Mouse (Mus musculus): ENCODE measurements around the gene Nmu.

The Nmu gene

GRCm38 (mm10) chr5:76363453-76364104 lies at the start of gene Nmu:
Nmu (minus strand) TSS chr5:76363788.
- DNase-seq = no peak

- DNase-seq = no peak
Observed at GRCm38 (mm10) chr5:76411697-76412096, 48.1 kb upstream of the Nmu start.

- DNase-seq = no peak
Observed at GRCm38 (mm10) chr5:76394382-76394781, 30.8 kb upstream of the Nmu start.

- no peak for DNase-seq
Observed at GRCm38 (mm10) chr5:76389041-76389795, 25.6 kb upstream of the Nmu start.

DNA sequence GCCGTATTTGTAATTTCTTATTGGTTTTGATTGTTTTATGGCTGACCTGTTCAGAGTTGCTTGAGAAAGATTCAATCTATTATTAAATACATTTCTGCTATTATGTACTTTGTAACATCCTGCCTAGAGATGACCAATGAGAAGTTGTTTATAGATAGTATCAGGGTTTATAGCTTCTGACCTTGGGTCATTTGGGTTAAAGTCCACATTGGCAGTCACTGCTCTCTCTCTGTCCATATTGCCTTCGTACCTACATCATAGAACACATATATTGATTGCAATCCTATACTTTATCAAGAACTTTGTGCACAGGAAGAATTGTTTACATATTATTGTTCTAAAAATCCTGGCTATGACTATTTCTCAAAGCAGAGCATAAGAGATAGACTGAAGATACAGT lies 24.9 kb upstream of the Nmu start:
- DNase-seq = no peak

DNA sequence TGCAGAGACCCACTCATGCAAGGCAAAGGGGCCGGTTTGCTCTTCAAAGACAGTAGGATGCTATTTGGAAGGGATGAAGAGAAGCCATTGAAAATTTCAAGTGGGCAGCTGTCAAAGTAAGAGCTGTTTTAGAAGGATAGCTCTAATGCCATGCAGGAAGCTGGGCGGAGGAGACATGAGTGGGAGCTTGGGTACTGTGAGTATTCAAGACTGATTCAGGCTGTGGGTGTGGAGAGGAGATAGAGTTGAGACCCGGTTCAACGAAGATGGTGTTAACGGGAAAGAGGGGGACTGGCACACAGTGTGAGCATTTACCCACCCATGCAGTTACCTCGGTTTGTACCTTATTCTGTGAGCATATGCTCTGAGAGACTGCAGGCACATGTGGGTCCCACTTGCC lies 20.1 kb upstream of the Nmu start:
- no peak for DNase-seq

DNA sequence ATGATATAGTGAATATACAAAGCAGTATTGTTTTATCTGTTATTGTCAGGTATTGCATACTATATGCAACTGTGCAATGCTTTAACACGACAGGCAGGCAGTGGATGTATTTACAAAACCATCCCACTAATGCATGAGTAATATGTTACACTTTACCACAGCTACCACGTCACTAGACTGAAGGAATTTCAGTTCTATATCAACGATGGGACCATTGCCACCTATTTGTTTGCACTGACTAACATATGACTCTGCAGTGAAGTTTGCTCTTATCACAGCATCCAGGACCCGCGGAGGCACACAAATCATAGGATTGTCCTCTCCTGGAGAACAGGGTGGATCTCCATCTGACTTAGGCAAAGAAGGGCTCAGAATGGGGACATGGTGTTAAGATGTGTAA lies 18.2 kb upstream of the Nmu start:
- no peak for DNase-seq

DNA sequence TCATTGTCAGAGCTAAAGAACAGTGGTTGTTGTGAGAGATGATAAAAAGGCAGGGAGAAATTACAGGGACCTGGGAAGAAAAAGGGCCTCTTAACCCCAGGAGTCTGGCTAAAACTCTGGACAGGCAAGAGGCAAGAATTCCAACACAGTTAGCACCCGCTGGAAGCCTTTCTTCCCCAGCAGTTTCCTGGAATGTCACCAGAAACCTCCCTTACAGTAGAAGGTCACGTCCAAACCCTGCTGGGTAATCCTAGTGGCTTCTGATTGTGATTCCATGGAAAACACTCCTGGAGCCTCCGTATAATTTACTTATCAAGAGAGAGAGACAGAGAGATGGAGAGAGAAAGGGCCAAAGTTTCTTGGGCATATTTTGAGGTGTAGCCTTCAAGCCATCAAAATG lies 15.6 kb upstream of the Nmu start:
- no peak for DNase-seq

- DNase-seq = no peak
Observed at GRCm38 (mm10) chr5:76369215-76369840, 5.7 kb upstream of the Nmu start.

GRCm38 (mm10) chr5:76365406-76365805 lies 1.8 kb upstream of the Nmu start:
- no peak for DNase-seq

DNA sequence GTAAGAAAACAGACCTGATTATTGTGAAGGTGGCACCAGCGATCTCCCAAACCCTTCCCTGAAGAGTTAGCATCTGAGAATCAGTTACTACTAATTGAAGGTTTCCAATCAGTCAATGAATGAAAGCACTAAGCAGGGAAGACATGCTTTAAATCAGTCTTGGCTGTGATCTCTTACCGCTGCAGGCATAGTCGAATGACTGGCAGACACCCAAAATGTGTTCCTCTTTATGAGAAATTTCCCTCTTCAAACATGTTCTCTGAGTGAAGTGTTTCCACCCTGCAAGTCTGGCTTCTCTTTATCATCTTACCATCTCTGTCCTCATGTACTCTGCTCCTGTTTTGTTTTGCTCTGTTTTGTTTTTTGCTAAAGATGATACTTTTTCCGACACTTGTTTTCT lies 2.8 kb downstream of the Nmu start:
- no peak for DNase-seq

DNA sequence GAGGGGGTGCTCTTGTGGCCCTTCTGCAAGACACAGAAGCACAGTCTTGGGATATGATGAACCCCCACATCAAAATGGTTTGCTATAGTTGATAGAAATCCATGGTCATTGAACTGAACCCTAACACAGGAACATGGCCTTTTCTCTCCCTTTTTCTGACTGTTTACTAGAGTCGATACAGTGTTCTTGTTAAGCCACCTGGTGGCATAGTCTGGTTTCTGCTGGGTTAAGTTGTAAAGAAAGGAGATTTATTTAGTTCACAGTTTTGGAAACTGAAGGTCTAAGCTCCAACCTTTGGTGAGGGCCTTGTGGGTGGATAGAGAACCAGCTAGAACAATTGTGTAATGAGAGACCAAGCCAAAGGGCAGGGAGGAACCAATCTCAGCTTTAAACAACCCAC lies 3.5 kb downstream of the Nmu start:
- no peak for DNase-seq

GRCm38 (mm10) chr5:76351953-76352611 lies 11.5 kb downstream of the Nmu start:
- no peak for DNase-seq

DNA sequence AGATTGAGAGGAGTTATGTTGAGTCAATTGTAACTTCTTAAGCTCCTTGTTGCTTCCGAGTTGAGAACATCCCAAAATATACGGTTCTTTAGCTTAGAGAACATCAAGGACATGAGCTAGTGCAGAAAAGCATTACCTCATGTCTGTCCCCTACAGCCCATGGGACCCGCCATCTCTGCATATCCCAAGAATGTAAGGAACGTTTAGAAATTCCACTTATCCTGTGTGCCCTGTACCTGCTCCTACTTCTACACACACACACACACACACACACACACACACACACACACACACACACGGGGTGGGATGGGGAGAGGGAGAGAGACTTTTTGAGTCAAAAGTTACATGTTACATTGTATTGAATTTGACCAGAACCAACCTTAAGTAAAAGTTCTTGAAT lies 12.1 kb downstream of the Nmu start:
- no peak for DNase-seq

DNA sequence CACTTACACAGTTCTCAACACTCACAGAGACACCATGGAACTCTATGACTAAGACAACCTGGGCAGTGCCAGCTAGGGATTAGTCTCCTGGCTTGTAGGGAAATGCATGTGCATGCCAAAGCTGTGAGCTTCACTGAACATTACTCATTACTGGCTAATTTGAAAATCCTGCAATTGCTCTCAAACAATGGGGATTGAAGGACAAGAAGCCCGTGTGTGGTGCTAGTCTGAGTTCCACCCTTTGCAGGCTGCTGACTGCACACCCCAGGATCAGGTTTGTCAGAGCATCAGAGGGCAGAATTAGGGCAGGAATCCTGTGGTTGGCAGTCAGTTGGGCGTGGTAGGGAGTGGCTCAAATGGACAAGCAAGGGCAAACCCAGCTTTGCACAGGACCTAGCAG lies 17.5 kb downstream of the Nmu start:
- DNase-seq = no peak

DNA sequence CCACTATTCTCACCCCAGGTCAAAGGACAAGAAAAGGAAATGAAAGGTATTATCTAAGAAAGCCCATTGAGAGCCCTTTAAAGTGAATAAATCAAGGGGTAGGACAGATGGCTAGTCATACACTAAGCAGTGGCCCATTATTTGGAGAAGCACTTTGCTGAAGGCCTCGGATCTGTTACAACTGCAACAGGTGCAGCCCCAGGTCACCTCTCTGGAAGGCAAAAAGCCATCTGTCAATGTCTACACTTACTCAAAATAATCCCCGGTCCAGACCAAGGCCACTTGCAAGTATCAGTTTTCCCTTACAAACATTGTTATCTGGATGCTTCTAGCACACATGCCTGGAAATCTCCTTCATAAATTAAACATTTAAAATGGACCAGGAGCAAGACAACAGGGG lies 22.7 kb downstream of the Nmu start:
- DNase-seq = no peak

DNA sequence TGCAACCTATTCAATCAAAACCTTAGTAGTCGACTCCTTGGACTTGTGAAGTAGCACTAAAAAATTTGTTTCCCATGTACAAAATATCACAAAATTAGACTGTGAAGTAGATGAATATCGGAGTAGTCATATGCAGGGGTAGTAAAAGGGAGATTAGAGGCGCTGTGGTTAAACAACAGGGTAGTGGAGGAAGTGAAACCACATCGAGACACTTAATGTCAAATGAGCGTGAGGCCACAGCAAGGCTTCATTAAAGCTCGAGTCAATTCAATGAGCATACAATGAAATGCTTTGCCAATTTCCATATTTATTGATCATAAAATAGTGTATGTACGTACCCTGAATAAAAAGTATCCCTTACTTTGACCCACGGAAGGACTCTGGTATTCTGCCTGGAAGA lies 26.5 kb downstream of the Nmu start:
- no peak for DNase-seq

- no peak for DNase-seq
Observed at GRCm38 (mm10) chr5:76333833-76334232, 29.8 kb downstream of the Nmu start.

DNA sequence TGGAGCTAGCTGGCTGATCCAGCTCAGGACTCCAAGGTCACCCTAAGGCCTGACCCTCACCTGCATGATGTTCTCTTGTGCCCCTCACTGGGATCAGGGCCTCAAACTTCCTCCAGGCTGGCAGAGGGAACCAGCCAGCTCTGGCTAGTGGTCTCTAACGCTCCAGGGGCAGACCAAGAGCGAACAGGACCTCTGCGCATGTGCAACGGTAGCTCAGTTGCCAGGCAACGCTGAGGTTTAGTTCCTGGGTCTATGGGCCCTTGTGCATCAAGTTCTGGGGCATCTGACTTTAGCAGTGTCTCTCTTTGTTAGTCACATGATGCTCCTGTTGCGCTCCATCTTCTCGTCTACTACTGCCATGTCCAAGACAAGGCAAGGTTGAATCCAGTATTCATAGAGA lies 32.6 kb downstream of the Nmu start, which contains the start of gene Pdcl2:
Gene Pdcl2, minus strand, starts transcription at position 204 of the 400 bp plus-strand sequence.
- no peak for DNase-seq

DNA sequence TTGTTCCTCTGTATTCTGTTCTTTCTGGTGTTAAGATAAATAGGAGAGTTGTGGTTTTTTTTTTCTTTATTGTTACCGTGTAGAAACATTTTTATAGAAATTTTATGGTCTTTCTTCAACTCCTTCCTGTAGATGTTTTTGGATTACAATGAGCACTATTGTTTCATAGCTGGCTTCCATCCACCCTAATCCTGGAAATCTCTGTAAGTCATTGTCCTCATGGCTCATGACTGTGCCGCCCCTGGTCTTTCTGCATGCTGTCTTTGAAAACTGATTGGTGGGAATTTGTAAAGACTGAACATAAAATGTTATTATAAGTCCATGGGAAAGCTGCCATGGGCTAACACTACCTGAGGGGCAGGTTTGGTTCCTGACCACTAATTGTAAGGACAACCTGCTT lies 36.3 kb downstream of the Nmu start:
- DNase-seq = no peak

DNA sequence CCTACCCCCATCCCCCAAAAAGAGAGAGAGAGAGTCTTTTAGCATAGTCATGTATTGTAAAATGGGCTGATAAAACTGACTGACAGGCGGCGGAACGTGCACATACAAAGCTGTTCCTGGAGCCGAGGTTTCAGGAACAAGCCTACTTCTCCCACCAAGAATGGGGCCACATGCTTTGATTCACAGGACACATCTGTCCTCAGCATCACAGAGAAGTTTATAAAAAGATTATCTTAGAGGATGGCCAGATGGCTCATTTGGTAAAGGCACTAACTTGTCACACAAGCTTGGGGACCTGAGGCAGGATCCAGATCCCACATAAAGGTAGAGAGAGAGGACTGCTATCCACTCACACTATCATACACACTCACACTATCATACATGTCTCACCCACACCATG lies 38.5 kb downstream of the Nmu start:
- DNase-seq = no peak

DNA sequence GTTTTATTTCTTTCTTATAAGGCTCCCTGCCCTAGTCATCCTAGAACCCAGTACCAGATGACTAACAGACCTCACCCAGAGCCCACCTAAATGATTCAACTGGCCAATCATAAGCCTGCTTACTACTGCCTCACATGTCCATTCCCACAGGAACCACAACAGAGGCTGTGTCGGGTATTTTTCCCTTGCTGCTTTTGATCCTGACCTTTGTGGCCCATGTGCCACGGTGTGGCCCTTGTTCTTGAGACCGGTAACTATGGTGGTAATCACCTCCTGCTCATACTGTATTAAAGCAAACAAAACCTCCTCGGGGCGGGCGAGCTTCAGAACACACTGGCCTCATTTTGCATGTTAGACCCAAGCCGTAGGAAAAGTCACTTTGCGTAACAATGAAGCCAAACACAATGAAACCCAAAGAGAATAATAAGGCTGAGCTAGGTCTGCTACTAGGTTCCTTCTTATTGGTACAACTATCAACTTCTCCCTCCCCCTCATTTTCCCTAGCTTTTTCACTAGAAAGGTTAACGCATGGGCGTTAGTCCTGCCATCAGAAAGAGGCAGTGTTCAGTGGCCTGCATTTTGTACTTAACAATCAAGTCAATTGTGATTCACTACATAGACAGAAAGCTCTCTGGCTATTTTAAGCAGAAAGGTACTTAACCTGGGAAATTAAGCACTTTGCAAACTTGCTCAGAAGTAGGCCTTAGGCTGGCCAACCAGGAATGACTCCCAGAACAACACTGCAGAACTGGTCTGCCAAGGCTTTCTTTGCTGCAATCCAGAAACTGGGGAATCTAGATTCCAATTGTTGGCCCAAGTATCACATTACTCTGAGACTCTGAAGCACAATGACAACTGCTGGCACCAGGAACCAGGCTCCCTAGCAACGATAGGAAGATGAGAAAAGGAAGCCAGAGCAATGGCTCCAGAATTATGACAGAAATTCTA lies 42.1 kb downstream of the Nmu start:
- no peak for DNase-seq

DNA sequence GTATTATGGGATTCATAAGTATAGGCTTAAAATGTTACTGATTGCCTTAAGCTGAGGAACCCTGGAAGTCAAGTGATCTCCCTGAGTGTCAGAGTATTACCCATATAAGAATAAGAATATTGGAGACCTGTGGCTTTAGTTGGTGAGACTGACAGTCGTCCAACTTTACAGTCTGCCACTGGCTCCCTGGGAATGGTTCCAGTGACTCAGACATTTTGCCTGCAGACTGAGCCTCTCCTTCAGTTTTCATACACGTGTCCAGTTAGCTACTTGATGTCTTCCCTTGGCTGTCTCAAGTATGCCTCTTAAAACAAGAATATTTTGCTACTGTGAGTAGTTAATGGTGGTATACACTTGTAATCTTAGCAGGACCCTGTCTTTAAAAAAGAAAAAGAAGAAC lies 55.4 kb downstream of the Nmu start:
- DNase-seq = no peak

All from cerebellum, adult 11-12 months (tissue).